Mouse (Mus musculus): ENCODE data around the gene Ckap4.
"Not testable (repeated sequence)": the region's sequence is repeated elsewhere in the genome, so short reads cannot be mapped to it uniquely, and the experiment has no call there.

Ckap4 gene

DNA sequence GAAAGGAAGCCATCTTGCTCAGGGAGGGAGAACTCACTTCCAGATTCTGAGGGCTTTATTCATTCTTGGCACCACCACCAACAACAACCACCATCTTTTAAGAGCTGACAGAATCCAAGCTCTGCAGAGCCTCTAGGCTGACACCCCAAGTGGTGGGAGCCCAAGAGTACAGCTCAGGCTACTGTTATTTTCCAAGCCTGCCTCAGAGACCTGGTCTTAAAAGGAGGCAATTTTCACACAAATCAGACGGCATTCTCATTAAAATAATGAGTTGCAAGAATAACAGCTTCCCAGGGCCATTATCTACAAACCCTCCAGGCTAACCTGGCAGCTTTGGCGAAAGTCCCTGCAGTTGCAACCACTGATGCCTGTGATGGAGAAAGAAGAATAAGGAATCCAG is 37.1 kb downstream of the Ckap4 start:
- no peak for DNase-seq

DNA sequence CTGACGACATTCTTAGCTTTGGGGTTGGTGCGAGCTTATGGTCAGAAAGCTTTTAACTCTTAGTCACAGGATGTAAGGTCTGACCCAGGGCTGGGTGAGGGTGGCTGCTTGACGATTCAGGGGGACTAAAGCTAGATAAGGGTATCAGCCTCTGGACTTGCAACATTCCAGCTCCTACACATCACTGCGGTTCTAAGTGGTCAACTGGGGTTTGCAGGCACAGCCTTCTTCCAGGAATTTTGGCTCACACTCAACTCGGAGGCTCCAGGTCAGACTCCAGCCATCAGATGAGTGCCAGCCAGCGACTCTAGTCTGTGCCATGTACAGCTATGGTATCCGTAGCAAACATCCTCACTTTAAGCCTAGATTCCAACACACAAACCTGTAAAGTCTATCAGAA is 39.4 kb downstream of the Ckap4 start:
- DNase-seq: no peak

DNA sequence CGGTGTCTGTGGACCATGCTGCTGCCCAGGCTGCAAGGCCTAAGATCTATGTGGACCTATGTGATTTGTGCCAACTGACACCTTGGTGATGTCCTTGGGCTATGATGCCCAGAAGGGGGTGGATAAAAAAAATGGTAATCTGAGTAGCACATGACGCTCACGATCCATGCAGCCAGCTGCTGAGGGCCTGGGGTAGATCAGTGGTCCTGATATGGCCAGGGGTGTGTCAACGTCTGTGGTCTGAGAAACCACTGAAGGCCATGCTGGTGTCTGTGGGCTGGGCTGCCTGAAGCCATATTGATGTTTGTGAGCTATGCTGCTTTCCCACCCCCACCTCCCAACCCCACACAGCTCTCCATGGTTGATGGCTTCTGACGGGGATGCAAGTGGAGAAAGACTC is 43.7 kb downstream of the Ckap4 start:
- no peak for DNase-seq

DNA sequence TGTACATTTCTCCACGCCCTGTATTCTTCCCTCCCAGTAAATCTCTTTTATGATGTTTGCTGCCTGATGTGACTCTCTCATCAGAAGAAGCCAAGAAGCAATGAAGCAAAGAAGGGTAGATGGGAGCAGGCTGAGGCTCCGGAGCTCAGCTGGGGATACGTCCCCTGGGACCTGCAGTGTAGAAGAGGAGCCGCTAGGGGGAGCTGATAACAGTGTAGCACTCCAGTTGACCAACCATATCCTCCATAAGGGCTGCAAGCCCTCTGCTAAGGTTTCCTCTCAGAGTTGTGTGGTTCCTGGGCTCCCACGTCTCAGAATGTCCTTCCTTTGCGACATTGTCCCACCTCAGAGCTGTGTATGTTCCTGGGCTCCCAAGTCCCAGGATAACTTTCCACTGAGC is 45.5 kb downstream of the Ckap4 start:
- peak; percentile 47 for DNase-seq

DNA sequence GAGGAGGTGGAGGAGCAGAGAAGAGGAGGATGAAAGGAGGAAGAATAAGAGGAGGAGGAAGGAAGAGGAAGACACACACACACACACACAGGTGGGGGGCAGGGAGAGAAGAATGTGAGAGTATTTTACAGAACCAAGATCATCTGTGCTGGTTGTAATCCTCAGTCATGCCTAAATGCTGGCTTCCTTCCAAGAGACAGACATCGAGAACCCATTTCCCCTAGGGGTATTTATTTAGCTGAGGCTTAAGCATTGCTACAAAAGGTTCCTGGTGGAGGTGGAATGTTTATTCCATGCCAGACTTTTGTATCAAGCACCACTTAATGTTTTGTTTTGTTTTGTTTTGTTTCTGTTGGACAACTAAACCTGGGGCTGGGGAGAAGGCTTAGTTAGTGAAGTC is 49.2 kb downstream of the Ckap4 start:
- DNase-seq: no peak

DNA sequence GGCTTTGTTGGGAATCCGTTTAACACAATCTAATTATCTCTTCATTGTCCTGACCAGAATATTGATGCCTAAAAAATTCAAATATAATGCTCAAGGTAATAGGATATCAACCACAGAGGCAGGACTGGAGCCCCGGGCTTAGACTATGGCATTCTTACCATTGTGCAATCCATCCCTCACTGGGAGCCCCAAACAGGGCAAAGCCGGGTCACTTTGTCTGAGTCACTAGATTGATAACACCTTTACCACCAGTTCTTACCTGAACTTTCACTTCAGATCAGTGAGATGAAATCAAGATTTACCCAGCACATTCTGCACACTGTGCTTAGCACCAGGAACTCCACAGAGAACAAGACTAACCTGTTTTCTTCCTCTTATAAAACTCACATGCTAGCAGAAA is 50.3 kb downstream of the Ckap4 start:
- DNase-seq: no peak

DNA sequence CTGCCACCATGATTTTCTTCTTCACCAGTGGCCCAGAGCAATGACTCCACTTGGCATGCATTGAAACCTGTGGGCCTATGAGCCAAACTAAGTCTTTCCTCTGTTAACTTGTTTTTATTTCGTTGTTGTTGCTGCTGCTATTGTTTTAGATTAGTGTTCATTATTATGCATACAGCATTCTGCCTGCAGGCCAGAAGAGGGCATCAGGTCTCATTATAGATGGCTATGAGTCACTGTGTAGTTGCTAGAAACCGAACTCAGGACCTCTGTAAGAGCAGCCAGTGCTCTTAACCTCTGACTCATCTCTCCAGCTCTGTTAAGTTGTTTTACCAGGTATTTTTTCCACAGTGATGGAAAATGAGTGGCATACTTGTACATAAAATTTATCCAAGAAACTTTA is 50.8 kb downstream of the Ckap4 start:
- no peak for DNase-seq

DNA sequence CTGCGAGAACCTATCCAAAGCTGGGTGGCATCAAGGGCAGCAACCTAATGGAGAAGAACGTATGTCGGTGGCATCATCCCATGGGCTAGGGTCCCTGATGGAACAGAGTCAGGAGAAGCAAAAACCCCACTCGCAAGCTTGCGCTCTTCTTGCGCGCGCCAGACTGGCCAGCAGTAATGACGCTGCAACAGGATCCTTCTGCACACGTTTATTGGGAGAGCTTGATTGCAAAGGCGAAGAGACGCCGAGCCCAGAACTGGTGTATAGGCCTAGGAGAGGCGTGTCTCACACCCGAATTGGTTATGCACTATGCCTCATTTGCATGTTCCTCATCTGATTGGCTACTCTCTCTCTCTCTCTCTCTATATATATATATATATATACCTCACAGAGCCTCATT is 51.4 kb downstream of the Ckap4 start:
- not testable (repeated sequence) for DNase-seq

DNA sequence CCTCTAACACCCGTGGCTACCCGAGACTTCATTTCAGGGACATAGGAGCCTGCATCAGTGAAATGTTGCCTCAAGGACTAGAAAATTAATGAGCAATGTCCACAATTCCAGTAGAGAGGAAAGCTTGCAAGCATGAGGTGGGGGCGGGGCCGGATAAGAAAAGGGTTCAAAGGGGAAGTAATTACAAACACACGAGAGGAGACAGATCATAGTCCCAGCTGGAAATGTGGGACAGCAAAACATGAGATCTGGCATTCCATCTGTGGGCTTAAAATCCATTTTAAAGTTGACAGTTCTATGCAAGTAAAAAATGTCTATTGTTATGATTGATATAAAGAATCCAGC is 52.6 kb downstream of the Ckap4 start:
- DNase-seq: peak; percentile 53

DNA sequence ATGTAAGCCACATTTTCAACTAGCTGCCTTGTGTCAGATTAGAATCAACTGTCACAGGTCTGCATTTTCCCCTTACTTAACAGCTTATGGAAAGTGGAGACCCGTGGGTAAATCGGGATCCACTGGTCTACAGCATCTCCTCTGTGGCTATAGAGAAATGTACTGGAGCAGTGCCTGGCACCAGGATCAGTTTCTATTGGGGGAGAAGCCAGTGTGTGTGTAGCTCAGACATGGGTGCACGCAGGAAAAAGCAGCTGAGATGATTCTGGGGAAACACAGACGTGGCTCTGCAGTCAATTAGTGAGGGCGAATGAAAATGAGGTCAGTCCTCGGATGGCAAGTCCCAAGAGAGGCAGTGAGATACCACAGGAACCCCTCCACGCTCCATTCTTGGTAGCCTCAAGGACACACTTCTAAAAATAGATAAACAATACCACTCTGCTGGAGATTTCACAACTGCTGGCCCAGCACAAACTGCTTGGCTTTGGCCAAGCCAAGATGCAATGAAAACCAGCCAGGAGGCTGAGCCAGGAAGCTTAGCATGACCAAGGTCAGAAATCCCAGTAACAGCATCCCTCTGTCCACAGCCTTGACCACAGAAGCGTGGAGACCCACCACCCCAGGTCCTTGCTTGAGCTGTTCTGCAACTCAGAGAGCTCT is 53.1 kb downstream of the Ckap4 start:
- no peak for DNase-seq

DNA sequence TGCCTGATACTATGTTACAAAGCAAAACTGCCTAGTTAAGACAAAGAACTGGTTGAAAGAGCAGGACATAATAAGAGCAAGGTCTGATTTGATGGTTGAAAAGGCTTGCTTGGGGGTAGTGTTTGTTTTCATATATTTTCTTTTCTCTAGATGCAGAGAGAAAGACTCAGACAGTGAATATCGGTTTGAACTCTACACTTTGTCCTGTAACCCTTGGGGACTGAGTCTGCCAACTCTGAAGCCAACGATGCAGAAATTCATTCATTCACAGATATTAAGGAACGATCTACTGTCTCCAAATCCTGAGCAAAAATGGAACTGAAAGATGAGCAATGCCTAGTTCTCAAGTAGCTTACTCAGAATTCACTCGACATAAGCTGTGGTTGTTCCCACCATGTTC is 53.7 kb downstream of the Ckap4 start:
- DNase-seq: no peak

DNA sequence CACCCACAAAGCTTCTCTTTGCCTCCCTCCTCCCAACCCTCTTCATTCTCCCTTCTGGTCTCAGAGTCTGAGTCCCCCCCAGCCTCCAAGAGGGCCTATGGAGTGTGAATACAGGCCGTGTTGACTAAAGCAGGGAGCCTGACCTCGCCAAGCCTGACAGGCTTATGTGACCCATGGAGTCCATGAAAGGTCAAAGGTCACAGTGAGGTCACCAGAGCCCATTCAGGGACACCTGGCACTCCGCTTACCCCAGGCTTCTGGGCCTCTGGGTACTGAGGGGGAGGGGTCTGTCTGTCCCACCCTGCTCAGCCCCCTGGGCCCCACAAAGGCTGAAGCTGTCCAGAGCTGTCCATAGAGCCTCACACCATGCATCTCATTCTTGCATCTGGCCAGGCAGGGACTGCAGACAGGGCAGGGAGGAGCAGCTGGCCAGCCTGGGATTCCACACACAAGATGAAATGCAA is 56.2 kb downstream of the Ckap4 start:
- no peak for DNase-seq

DNA sequence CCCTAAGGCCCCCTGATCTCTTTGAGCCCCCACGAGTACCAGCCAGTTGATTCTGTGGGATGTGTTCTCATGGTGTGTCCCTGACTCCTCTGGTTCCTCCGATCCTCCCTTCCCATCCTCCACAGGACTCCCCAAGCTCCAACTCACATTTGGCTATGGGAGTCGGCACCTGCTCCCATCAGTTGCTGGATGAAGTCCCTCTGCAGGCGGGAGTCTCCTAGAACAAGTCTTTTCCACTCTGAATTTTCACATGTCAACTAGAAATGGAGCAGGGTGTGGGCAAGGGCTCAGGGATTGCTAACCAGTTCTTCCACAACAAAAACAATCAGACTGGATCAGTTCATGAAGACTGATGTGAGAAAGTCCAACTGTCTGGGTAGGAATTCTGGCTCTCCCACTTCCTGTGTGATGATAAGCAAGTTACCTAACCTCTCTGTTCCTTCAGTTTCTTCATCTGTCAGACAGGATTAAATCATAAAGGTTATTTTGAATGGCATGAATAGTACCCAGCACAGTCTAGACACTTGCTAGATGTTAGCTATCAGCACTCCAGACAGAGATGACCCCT is 56.7 kb downstream of the Ckap4 start:
- DNase-seq: no peak

Measured in kidney, adult 11 months (tissue).